Mouse (Mus musculus) liver, embryonic 16.5 days (tissue): ENCODE data around the gene Prdm12. TPM values are rescaled to one million over a fixed set of nuclear protein-coding genes. Genes with fewer than 3 reads are reported as not detected.
A peak's percentile ranks its signal among the peaks of the same experiment; 100 is the strongest.
"Not testable (repeated sequence)": the region's sequence is repeated elsewhere in the genome, so short reads cannot be mapped to it uniquely, and the experiment has no call there.

Source experiments
- ATAC-seq: fragments of 200-750 bp; cut with Nextera tagmentation; 2 replicates; pipeline ENCODE4 v1.8.0; 2017; ENCODE audit warnings: low read depth, mild to moderate bottlenecking, moderate number of reproducible peaks, moderate library complexity
- H3K27ac ChIP-seq: fragments of 300-500 bp; sonication (generic); 2 replicates; pipeline ENCODE4 v1.5.1; 2014; ENCODE audit warnings: mild to moderate bottlenecking, low read length
- H3K27me3 ChIP-seq: fragments of 300-500 bp; sonication (generic); 2 replicates; pipeline ENCODE4 v1.6.1; 2014; ENCODE audit warnings: low read depth, low read length, mixed read lengths; ENCODE audit not compliant: control insufficient read depth, insufficient read depth
- H3K36me3 ChIP-seq: fragments of 300-500 bp; sonication (generic); 2 replicates; pipeline ENCODE4 v1.6.1; 2014; ENCODE audit warnings: mild to moderate bottlenecking; ENCODE audit not compliant: control insufficient read depth, insufficient read depth
- H3K4me1 ChIP-seq: fragments of 300-500 bp; sonication (generic); 2 replicates; pipeline ENCODE4 v1.6.1; 2014; ENCODE audit warnings: low read depth, low read length, mixed read lengths; ENCODE audit not compliant: control insufficient read depth
- H3K4me2 ChIP-seq: fragments of 300-500 bp; sonication (generic); 2 replicates; pipeline ENCODE4 v1.6.1; 2014; ENCODE audit warnings: low read depth, low read length, mixed read lengths
- H3K4me3 ChIP-seq: fragments of 300-500 bp; sonication (generic); 2 replicates; pipeline ENCODE4 v1.5.1; 2014; ENCODE audit warnings: low read depth, mild to moderate bottlenecking, low read length
- H3K9ac ChIP-seq: fragments of 300-500 bp; sonication (generic); 2 replicates; pipeline ENCODE4 v1.6.1; 2014; ENCODE audit warnings: low read depth, low read length
- H3K9me3 ChIP-seq: fragments of 300-500 bp; sonication (generic); replicated peaks from 2 replicates; pipeline ENCODE4 v1.6.1; 2016; ENCODE audit warnings: low read length; ENCODE audit not compliant: control insufficient read depth
- WGBS: fragments of 180-500 bp; shearing (Covaris S2); extraction: QIAGEN DNeasy Blood & Tissue Kit; methylation state at CpG from one replicate; pipeline ENCODE4 v1.1.7; 2014; ENCODE audit not compliant: insufficient replicate concordance; 5-methylcytosine and 5-hydroxymethylcytosine counted together
- polyA plus RNA-seq: library from polyadenylated mRNA; unstranded; fragments of >200 nt; fragmentation: Nextera tagmentation; extraction: Ambion mirVana; gene quantifications from 2 replicates; pipeline ENCODE4 v1.2.1, GENCODE M21; 2015

Prdm12 gene
- polyA plus RNA-seq, 1 experiment from 2014 or later, result not detected

- ATAC-seq, result no peak
- H3K4me2 ChIP-seq, result no peak overlapping the region
- H3K9ac ChIP-seq, result no peak overlapping the region
- WGBS, result 51% methylated on average over 8 of the region's 8 CpGs
- no peaks in the 10 kb centered on the region; the same call in 1 of the 2 replicates for H3K9me3 ChIP-seq
- no peaks in the 10 kb centered on the region for H3K4me1 ChIP-seq
- no peak overlapping the region for H3K27ac ChIP-seq
- H3K4me3 ChIP-seq, result no peak overlapping the region
- H3K27me3 ChIP-seq, result no peaks in the 10 kb centered on the region; the same call in 1 of the 2 replicates
- no peaks in the 10 kb centered on the region for H3K36me3 ChIP-seq
Observed at GRCm38 (mm10) chr2:31662939-31663803, 23.3 kb downstream of the Prdm12 start.

GRCm38 (mm10) chr2:31663804-31664180, 24.0 kb downstream of the Prdm12 start:
- WGBS, result 65% methylated on average over 1 of the region's 1 CpGs
- no peak overlapping the region for H3K9ac ChIP-seq
- H3K27ac ChIP-seq, result no peak overlapping the region
- H3K4me1 ChIP-seq, result no peaks in the 10 kb centered on the region
- no peaks in the 10 kb centered on the region for H3K9me3 ChIP-seq
- no peaks in the 10 kb centered on the region for H3K36me3 ChIP-seq
- H3K4me2 ChIP-seq, result no peak overlapping the region
- ATAC-seq, result no peak
- no peak overlapping the region for H3K4me3 ChIP-seq
- H3K27me3 ChIP-seq, result no peaks in the 10 kb centered on the region; the same call in 1 of the 2 replicates

GRCm38 (mm10) chr2:31667332-31667731, 27.5 kb downstream of the Prdm12 start:
- Histone ChIP-seq H3K9me3 (no peaks in the 10 kb centered on the region), H3K36me3 (no peaks in the 10 kb centered on the region; the same call in 1 of the 2 replicates), H3K9ac (no peak overlapping the region), H3K27me3 (no peaks in the 10 kb centered on the region; the same call in 1 of the 2 replicates), H3K4me3 (no peak overlapping the region), H3K4me1 (peaks cover 7% of the 10 kb centered on the region), H3K4me2 (no peak overlapping the region), H3K27ac (no peak overlapping the region)
- no peak for ATAC-seq
- WGBS, result 28% methylated on average over 4 of the region's 4 CpGs

GRCm38 (mm10) chr2:31670551-31671035, 30.8 kb downstream of the Prdm12 start, which contains the start of gene Exosc2:
Gene Exosc2 (plus strand): TSS chr2:31670715.
- Histone ChIP-seq H3K27me3 (no peaks in the 10 kb centered on the region), H3K9ac (peak within 1 kb of the TSS; percentile 77), H3K36me3 (peaks cover 12% of the 10 kb centered on the region), H3K4me1 (peaks cover 10% of the 10 kb centered on the region), H3K4me3 (peak within 1 kb of the TSS; percentile 83), H3K4me2 (peak within 1 kb of the TSS; percentile 88), H3K9me3 (no peaks in the 10 kb centered on the region), H3K27ac (peak within 1 kb of the TSS; percentile 56)
- WGBS, result under 1% methylated on average over 27 of the region's 27 CpGs
- ATAC-seq, result peak; percentile 99

- H3K4me3 ChIP-seq, result no peak overlapping the region
- no peaks in the 10 kb centered on the region for H3K9me3 ChIP-seq
- H3K4me2 ChIP-seq, result no peak overlapping the region
- peaks cover 42% of the 10 kb centered on the region for H3K36me3 ChIP-seq
- 74% methylated on average over 6 of the region's 6 CpGs for WGBS
- H3K4me1 ChIP-seq, result no peaks in the 10 kb centered on the region
- H3K9ac ChIP-seq, result no peak overlapping the region
- ATAC-seq, result no peak
- H3K27ac ChIP-seq, result no peak overlapping the region
- H3K27me3 ChIP-seq, result no peaks in the 10 kb centered on the region
Observed at GRCm38 (mm10) chr2:31678641-31679040, 38.8 kb downstream of the Prdm12 start.

- not testable (repeated sequence) for ATAC-seq
- peaks cover 28% of the 10 kb centered on the region for H3K36me3 ChIP-seq
Observed at GRCm38 (mm10) chr2:31681051-31681707, 41.3 kb downstream of the Prdm12 start.

GRCm38 (mm10) chr2:31681731-31682235, 41.9 kb downstream of the Prdm12 start:
- WGBS, result 74% methylated on average over 6 of the region's 6 CpGs
- Histone ChIP-seq H3K36me3 (peaks cover 22% of the 10 kb centered on the region), H3K4me3 (no peak overlapping the region), H3K9me3 (no peaks in the 10 kb centered on the region), H3K4me2 (no peak overlapping the region), H3K4me1 (no peaks in the 10 kb centered on the region), H3K27me3 (no peaks in the 10 kb centered on the region), H3K27ac (no peak overlapping the region), H3K9ac (no peak overlapping the region)
- no peak for ATAC-seq

More at GRCm38 (mm10) chr2:31681051-31681707, 41.3 kb downstream of the Prdm12 start:
- not testable (repeated sequence) for H3K9ac ChIP-seq, H3K4me2 ChIP-seq, H3K4me3 ChIP-seq, H3K4me1 ChIP-seq, H3K27ac ChIP-seq, H3K9me3 ChIP-seq, H3K27me3 ChIP-seq
- WGBS, result 67% methylated on average over 15 of the region's 15 CpGs

GRCm38 (mm10) chr2:31683666-31684065, 43.8 kb downstream of the Prdm12 start:
- ATAC-seq, result no peak
- Histone ChIP-seq H3K36me3 (peaks cover 16% of the 10 kb centered on the region), H3K9me3 (no peaks in the 10 kb centered on the region), H3K27ac (no peak overlapping the region), H3K4me1 (peaks cover 5% of the 10 kb centered on the region; the same call in 1 of the 2 replicates), H3K27me3 (no peaks in the 10 kb centered on the region), H3K9ac (no peak overlapping the region), H3K4me3 (no peak overlapping the region), H3K4me2 (no peak overlapping the region)
- WGBS, result 30% methylated on average over 2 of the region's 2 CpGs
